Mouse (Mus musculus) lung, postnatal 25 days (tissue): Measurements from ENCODE around the gene Ncoa6.
A peak's percentile ranks its signal among the peaks of the same experiment; 100 is the strongest.

ENCODE experiments used
- DNase-seq: peaks from one replicate; pipeline ENCODE4 v3.0.0; 2022; ENCODE audit warnings: low spot score

Ncoa6 gene

GRCm38 (mm10) chr2:155367635-155368284 lies 105.9 kb downstream of the Ncoa6 start:
- DNase-seq, result peak; percentile 35

- peak; percentile 34 for DNase-seq
Observed at GRCm38 (mm10) chr2:155357686-155358399, 115.9 kb downstream of the Ncoa6 start.

- peak; percentile 97 for DNase-seq
Observed at GRCm38 (mm10) chr2:155356971-155357591, 116.6 kb downstream of the Ncoa6 start, which contains the start of gene Pigu. Gene Pigu, minus strand, starts transcription at chr2:155357430.

- DNase-seq, result no peak
Observed at GRCm38 (mm10) chr2:155354402-155354801, 119.3 kb downstream of the Ncoa6 start.

GRCm38 (mm10) chr2:155346670-155347069 lies 127.0 kb downstream of the Ncoa6 start:
- no peak for DNase-seq
